Mouse (Mus musculus) midbrain, embryonic 14.5 days (tissue): ENCODE data around the gene Olfr292. TPM values are rescaled to one million over a fixed set of nuclear protein-coding genes. Genes with fewer than 3 reads are reported as not detected.

ENCODE experiments used
- ATAC-seq: fragments of 200-750 bp; cut with Nextera tagmentation; 2 replicates; pipeline ENCODE4 v1.8.0; 2017; ENCODE audit warnings: moderate number of reproducible peaks, moderate library complexity; ENCODE audit not compliant: low FRiP score, low TSS enrichment
- DNase-seq: peaks from one replicate; pipeline ENCODE4 v3.0.0-alpha.2; 2015
- H3K27ac ChIP-seq: fragments of 300-500 bp; sonication (generic); replicated peaks from 2 replicates; pipeline ENCODE4 v1.5.1; 2014; ENCODE audit warnings: mild to moderate bottlenecking, low read depth, low read length, moderate library complexity
- H3K27me3 ChIP-seq: fragments of 300-500 bp; sonication (generic); 2 replicates; pipeline ENCODE4 v1.6.1; 2014; ENCODE audit warnings: low read length, control low read depth, mixed read lengths; ENCODE audit not compliant: control insufficient read depth, insufficient read depth
- H3K36me3 ChIP-seq: fragments of 300-500 bp; sonication (generic); 2 replicates; pipeline ENCODE4 v1.6.1; 2014; ENCODE audit warnings: low read length, control low read depth; ENCODE audit not compliant: control insufficient read depth, insufficient read depth
- H3K4me1 ChIP-seq: fragments of 300-500 bp; sonication (generic); 2 replicates; pipeline ENCODE4 v1.6.1; 2014; ENCODE audit warnings: mild to moderate bottlenecking, antibody characterized with exemption, low read length, control low read depth; ENCODE audit not compliant: control insufficient read depth, insufficient read depth
- H3K4me2 ChIP-seq: fragments of 300-500 bp; sonication (generic); 2 replicates; pipeline ENCODE4 v1.6.1; 2014; ENCODE audit warnings: mild to moderate bottlenecking, low read length, moderate library complexity
- H3K4me3 ChIP-seq: fragments of 300-500 bp; sonication (generic); replicated peaks from 2 replicates; pipeline ENCODE4 v1.5.1; 2014; ENCODE audit warnings: low read depth, low read length
- H3K9ac ChIP-seq: fragments of 300-500 bp; sonication (generic); replicated peaks from 2 replicates; pipeline ENCODE4 v1.6.1; 2014; ENCODE audit warnings: mild to moderate bottlenecking, low read length, moderate library complexity
- H3K9me3 ChIP-seq: fragments of 300-500 bp; sonication (generic); 2 replicates; pipeline ENCODE4 v1.6.1; 2016; ENCODE audit warnings: low read length, control low read depth, mixed read lengths; ENCODE audit not compliant: control insufficient read depth
- whole genome bisulfite sequencing: fragments of 180-500 bp; shearing (Covaris S2); extraction: QIAGEN DNeasy Blood & Tissue Kit; methylation state at CpG from one replicate; pipeline ENCODE4 v1.1.7; 2014; 5-methylcytosine and 5-hydroxymethylcytosine counted together
- polyA plus RNA-seq: library from polyadenylated mRNA; unstranded; fragments of >200 nt; fragmentation: Nextera tagmentation; extraction: Ambion mirVana; gene quantifications from 2 replicates; pipeline ENCODE4 v1.2.1, GENCODE M21; 2014

The Olfr292 gene
- not detected in 2 replicates for polyA plus RNA-seq

DNA sequence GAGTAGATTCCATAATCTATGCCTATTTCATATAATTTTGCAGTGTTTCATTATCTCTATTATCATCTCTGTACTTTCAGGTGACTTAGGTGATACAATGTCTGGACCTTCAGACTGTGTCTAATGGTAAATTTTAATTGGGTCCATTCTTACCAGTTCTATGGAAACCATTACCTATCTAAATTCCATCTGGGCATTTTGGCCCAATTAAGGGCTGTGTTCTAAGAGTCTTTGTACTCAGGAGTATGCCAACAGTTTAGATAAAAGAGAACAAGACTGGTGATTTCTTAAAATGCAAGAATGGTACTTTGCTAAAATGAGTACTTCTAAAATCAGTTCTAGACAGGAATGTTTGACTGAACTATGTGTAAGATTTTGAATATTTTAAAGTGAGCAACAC, at the start of gene Olfr292:
TSS of gene Olfr292 (plus strand) at position 301 of the 400 bp plus-strand sequence.
- DNase-seq = no peak
- no peak within 1 kb of the TSS for H3K9ac ChIP-seq

DNA sequence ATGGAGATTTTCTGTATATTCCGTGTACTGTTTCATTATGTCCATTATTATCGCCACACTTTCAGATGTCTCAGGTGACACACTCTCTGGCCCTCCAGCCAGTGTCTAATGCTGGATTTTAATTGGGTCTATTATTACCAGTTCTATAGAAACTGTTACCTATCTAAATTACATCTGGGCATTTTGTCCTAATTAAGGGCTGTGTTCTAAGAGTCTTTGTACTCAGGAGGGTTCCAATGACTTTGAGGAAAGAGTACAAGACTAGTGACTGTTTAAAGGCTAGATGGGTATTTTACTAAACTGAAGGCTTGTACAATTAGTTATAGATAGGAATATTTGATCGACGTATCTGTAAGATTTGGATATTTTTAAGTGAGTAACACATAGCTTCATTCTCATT, 39.4 kb upstream of the Olfr292 start, which contains the start of gene Olfr293:
TSS of gene Olfr293 (plus strand) at position 301 of the 400 bp plus-strand sequence.
- Histone ChIP-seq H3K4me1 (no peaks in the 10 kb centered on the region), H3K4me3 (no peak within 1 kb of the TSS), H3K4me2 (no peak within 1 kb of the TSS), H3K9me3 (no peaks in the 10 kb centered on the region), H3K9ac (no peak within 1 kb of the TSS), H3K27ac (no peak within 1 kb of the TSS), H3K36me3 (no peaks in the 10 kb centered on the region), H3K27me3 (no peaks in the 10 kb centered on the region)
- no peak for ATAC-seq
- DNase-seq = no peak
- 91% methylated on average over 4 of the region's 4 CpGs for WGBS

More for the DNA sequence above, at the start of gene Olfr292:
- ATAC-seq = no peak
- Histone ChIP-seq H3K4me2 (no peak within 1 kb of the TSS), H3K27me3 (no peaks in the 10 kb centered on the region), H3K4me1 (no peaks in the 10 kb centered on the region), H3K27ac (no peak within 1 kb of the TSS), H3K36me3 (no peaks in the 10 kb centered on the region), H3K9me3 (no peaks in the 10 kb centered on the region), H3K4me3 (no peak within 1 kb of the TSS)

DNA sequence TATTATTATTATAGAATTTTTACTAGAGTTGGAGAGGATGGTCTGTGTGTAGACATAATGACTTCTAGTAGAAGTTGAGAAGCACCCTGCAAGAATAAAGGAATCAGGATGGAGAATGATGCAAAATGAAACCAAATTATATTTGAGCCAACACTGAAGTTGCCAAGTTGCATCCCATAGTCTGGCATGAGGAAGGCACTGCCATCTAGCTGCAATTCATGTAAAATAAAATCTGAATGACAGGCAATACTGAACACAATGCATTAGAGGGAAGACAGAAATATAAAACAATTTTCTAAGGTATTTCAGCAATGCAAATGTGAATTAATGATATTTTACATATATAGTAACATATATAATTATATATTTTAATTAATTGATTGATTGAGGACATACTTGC, 36.9 kb downstream of the Olfr292 start:
- DNase-seq (peak; percentile 50), ATAC-seq (no peak)
- Histone ChIP-seq H3K9ac (no peak overlapping the region), H3K4me2 (no peak overlapping the region), H3K27me3 (no peaks in the 10 kb centered on the region), H3K4me3 (no peak overlapping the region), H3K9me3 (no peaks in the 10 kb centered on the region), H3K27ac (no peak overlapping the region), H3K4me1 (no peaks in the 10 kb centered on the region), H3K36me3 (no peaks in the 10 kb centered on the region)

Other genes starting within 250 kb of the Olfr292 start
- gene Olfr299, start 228.4 kb upstream of the Olfr292 start, polyA plus RNA-seq = not detected in 2 replicates
- not detected in 2 replicates for gene Olfr298, start 195.8 kb upstream of the Olfr292 start, polyA plus RNA-seq
- gene Olfr297, start 168.4 kb upstream of the Olfr292 start, polyA plus RNA-seq = not detected in 2 replicates
- not detected in 2 replicates for gene Olfr295, start 104.5 kb upstream of the Olfr292 start, polyA plus RNA-seq
- gene Olfr294, start 71.7 kb upstream of the Olfr292 start, polyA plus RNA-seq = not detected in 2 replicates
- not detected in 2 replicates for gene Olfr293, start 39.3 kb upstream of the Olfr292 start, polyA plus RNA-seq
- gene Folh1, start 87.6 kb downstream of the Olfr292 start, polyA plus RNA-seq = 0.17 and 0.73 TPM in 2 replicates
- not detected in 2 replicates for gene Vmn2r77, start 106.7 kb downstream of the Olfr292 start, polyA plus RNA-seq
- gene Vmn2r78, start 226.8 kb downstream of the Olfr292 start, polyA plus RNA-seq = not detected in 2 replicates